Mouse (Mus musculus): ENCODE results near the gene Lst1. TPM values are rescaled to one million over a fixed set of nuclear protein-coding genes. Genes with fewer than 3 reads are reported as not detected.
A peak's percentile ranks its signal among the peaks of the same experiment; 100 is the strongest.

The Lst1 gene
- polyA plus RNA-seq, 1 experiment from 2014 or later: 9.5 TPM

- 58% methylated on average over 7 of the region's 7 CpGs for WGBS
- peaks cover 85% of the 10 kb centered on the region for H3K27me3 ChIP-seq (ENCODE audit: control insufficient read depth, insufficient read depth, low read length)
- H3K4me2 ChIP-seq (ENCODE audit: low read length): no peak overlapping the region
- H3K9me3 ChIP-seq (ENCODE audit: control insufficient read depth, low read length): no peaks in the 10 kb centered on the region
- no peak overlapping the region for H3K27ac ChIP-seq (replicated peaks in 1 of 2; ENCODE audit: control insufficient read depth in 1 of 2, insufficient read depth in 1 of 2, low read depth in 2 of 2, low read length in 2 of 2)
- peaks cover 5 to 11% of the 10 kb centered on the region in 2 experiments; a peak in 3 of 4 replicates for H3K4me1 ChIP-seq (ENCODE audit: control insufficient read depth in 2 of 2, insufficient read depth in 2 of 2, low read length in 2 of 2)
- ATAC-seq (ENCODE audit: insufficient number of reproducible peaks, insufficient read depth, low FRiP score, low read depth): no peak
- no peaks in the 10 kb centered on the region for H3K36me3 ChIP-seq (ENCODE audit: control insufficient read depth, insufficient read depth, low read length)
- H3K4me3 ChIP-seq (ENCODE audit: control insufficient read depth in 1 of 2, insufficient read depth in 1 of 2, low read depth in 1 of 2, low read length in 2 of 2): no peak overlapping the region
- H3K9ac ChIP-seq (ENCODE audit: low read length): no peak overlapping the region
Observed at GRCm38 (mm10) chr17:35198029-35198428, 9.8 kb upstream of the Lst1 start.

GRCm38 (mm10) chr17:35197126-35197525 is 8.9 kb upstream of the Lst1 start:
- H3K9ac ChIP-seq (ENCODE audit: low read length): no peak overlapping the region
- no peak overlapping the region for H3K4me2 ChIP-seq (ENCODE audit: low read length)
- peaks cover 76% of the 10 kb centered on the region for H3K27me3 ChIP-seq (ENCODE audit: control insufficient read depth, insufficient read depth, low read length)
- no peaks in the 10 kb centered on the region for H3K9me3 ChIP-seq (ENCODE audit: control insufficient read depth, low read length)
- no peak for ATAC-seq (ENCODE audit: insufficient number of reproducible peaks, insufficient read depth, low FRiP score, low read depth)
- 36% methylated on average over 6 of the region's 6 CpGs for WGBS
- no peaks in the 10 kb centered on the region for H3K36me3 ChIP-seq (ENCODE audit: control insufficient read depth, insufficient read depth, low read length)
- H3K27ac ChIP-seq (replicated peaks in 1 of 2; ENCODE audit: control insufficient read depth in 1 of 2, insufficient read depth in 1 of 2, low read depth in 2 of 2, low read length in 2 of 2): no peak overlapping the region
- H3K4me3 ChIP-seq (ENCODE audit: control insufficient read depth in 1 of 2, insufficient read depth in 1 of 2, low read depth in 1 of 2, low read length in 2 of 2): no peak overlapping the region
- H3K4me1 ChIP-seq (ENCODE audit: control insufficient read depth in 2 of 2, insufficient read depth in 2 of 2, low read length in 2 of 2): peaks cover 5 to 11% of the 10 kb centered on the region in 2 experiments; a peak in 3 of 4 replicates

- Histone ChIP-seq H3K4me2 (ENCODE audit: low read length) (peak overlapping the region; percentile 84), H3K27ac (replicated peaks in 1 of 2; ENCODE audit: control insufficient read depth in 1 of 2, insufficient read depth in 1 of 2, low read depth in 2 of 2, low read length in 2 of 2) (no peak overlapping the region), H3K27me3 (ENCODE audit: control insufficient read depth, insufficient read depth, low read length) (peaks cover 69% of the 10 kb centered on the region), H3K36me3 (ENCODE audit: control insufficient read depth, insufficient read depth, low read length) (no peaks in the 10 kb centered on the region), H3K4me3 (ENCODE audit: control insufficient read depth in 1 of 2, insufficient read depth in 1 of 2, low read depth in 1 of 2, low read length in 2 of 2) (peak overlapping the region; percentile 35 to 45), H3K9me3 (ENCODE audit: control insufficient read depth, low read length) (no peaks in the 10 kb centered on the region), H3K4me1 (ENCODE audit: control insufficient read depth in 2 of 2, insufficient read depth in 2 of 2, low read length in 2 of 2) (peaks cover 5 to 11% of the 10 kb centered on the region in 2 experiments; a peak in 3 of 4 replicates), H3K9ac (ENCODE audit: low read length) (peak overlapping the region; percentile 65; the same call in 1 of the 2 replicates)
- ATAC-seq (ENCODE audit: insufficient number of reproducible peaks, insufficient read depth, low FRiP score, low read depth): no peak
- WGBS: 22% methylated on average over 9 of the region's 9 CpGs
Observed at GRCm38 (mm10) chr17:35196321-35196641, 8.0 kb upstream of the Lst1 start.

GRCm38 (mm10) chr17:35195631-35196320 is 7.5 kb upstream of the Lst1 start:
- no peaks in the 10 kb centered on the region for H3K9me3 ChIP-seq (ENCODE audit: control insufficient read depth, low read length)
- no peaks in the 10 kb centered on the region for H3K36me3 ChIP-seq (ENCODE audit: control insufficient read depth, insufficient read depth, low read length)
- H3K9ac ChIP-seq (ENCODE audit: low read length): peak overlapping the region; percentile 65
- 2% methylated on average over 66 of the region's 66 CpGs for WGBS
- H3K27me3 ChIP-seq (ENCODE audit: control insufficient read depth, insufficient read depth, low read length): peaks cover 64% of the 10 kb centered on the region
- peak overlapping the region; percentile 84 for H3K4me2 ChIP-seq (ENCODE audit: low read length)
- H3K4me3 ChIP-seq (ENCODE audit: control insufficient read depth in 1 of 2, insufficient read depth in 1 of 2, low read depth in 1 of 2, low read length in 2 of 2): peak overlapping the region; percentile 35 to 45
- peaks cover 5 to 11% of the 10 kb centered on the region in 2 experiments; a peak in 3 of 4 replicates for H3K4me1 ChIP-seq (ENCODE audit: control insufficient read depth in 2 of 2, insufficient read depth in 2 of 2, low read length in 2 of 2)
- ATAC-seq (ENCODE audit: insufficient number of reproducible peaks, insufficient read depth, low FRiP score, low read depth): peak; percentile 41; the same call in 1 of the 2 replicates
- no peak overlapping the region for H3K27ac ChIP-seq (replicated peaks in 1 of 2; ENCODE audit: control insufficient read depth in 1 of 2, insufficient read depth in 1 of 2, low read depth in 2 of 2, low read length in 2 of 2)

GRCm38 (mm10) chr17:35194844-35195630 is 6.8 kb upstream of the Lst1 start:
- 28% methylated on average over 19 of the region's 19 CpGs for WGBS
- H3K36me3 ChIP-seq (ENCODE audit: control insufficient read depth, insufficient read depth, low read length): no peaks in the 10 kb centered on the region
- no peak for ATAC-seq (ENCODE audit: insufficient number of reproducible peaks, insufficient read depth, low FRiP score, low read depth)
- H3K27me3 ChIP-seq (ENCODE audit: control insufficient read depth, insufficient read depth, low read length): peaks cover 57% of the 10 kb centered on the region
- H3K9me3 ChIP-seq (ENCODE audit: control insufficient read depth, low read length): no peaks in the 10 kb centered on the region
- H3K9ac ChIP-seq (ENCODE audit: low read length): peak overlapping the region; percentile 65
- no peak overlapping the region for H3K27ac ChIP-seq (replicated peaks in 1 of 2; ENCODE audit: control insufficient read depth in 1 of 2, insufficient read depth in 1 of 2, low read depth in 2 of 2, low read length in 2 of 2)
- peak overlapping the region; percentile 84 for H3K4me2 ChIP-seq (ENCODE audit: low read length)
- H3K4me3 ChIP-seq (ENCODE audit: control insufficient read depth in 1 of 2, insufficient read depth in 1 of 2, low read depth in 1 of 2, low read length in 2 of 2): peak overlapping the region; percentile 35 to 45
- peaks cover 5 to 11% of the 10 kb centered on the region in 2 experiments; a peak in 3 of 4 replicates for H3K4me1 ChIP-seq (ENCODE audit: control insufficient read depth in 2 of 2, insufficient read depth in 2 of 2, low read length in 2 of 2)

- 51% methylated on average over 28 of the region's 28 CpGs for WGBS
- Histone ChIP-seq H3K27me3 (ENCODE audit: control insufficient read depth, insufficient read depth, low read length) (peaks cover 49% of the 10 kb centered on the region), H3K9ac (ENCODE audit: low read length) (no peak within 1 kb of the TSS; the same call in 1 of the 2 replicates), H3K9me3 (ENCODE audit: control insufficient read depth, low read length) (no peaks in the 10 kb centered on the region), H3K4me1 (ENCODE audit: control insufficient read depth in 2 of 2, insufficient read depth in 2 of 2, low read length in 2 of 2) (peaks cover 5 to 11% of the 10 kb centered on the region in 2 experiments; a peak in 3 of 4 replicates), H3K4me2 (ENCODE audit: low read length) (peak within 1 kb of the TSS; percentile 84), H3K4me3 (ENCODE audit: control insufficient read depth in 1 of 2, insufficient read depth in 1 of 2, low read depth in 1 of 2, low read length in 2 of 2) (peak within 1 kb of the TSS in 1 of 2 experiments; percentile 45; a peak in 2 of 4 replicates), H3K36me3 (ENCODE audit: control insufficient read depth, insufficient read depth, low read length) (no peaks in the 10 kb centered on the region), H3K27ac (replicated peaks in 1 of 2; ENCODE audit: control insufficient read depth in 1 of 2, insufficient read depth in 1 of 2, low read depth in 2 of 2, low read length in 2 of 2) (no peak within 1 kb of the TSS)
- no peak for ATAC-seq (ENCODE audit: insufficient number of reproducible peaks, insufficient read depth, low FRiP score, low read depth)
Observed at GRCm38 (mm10) chr17:35193881-35194843, 5.9 kb upstream of the Lst1 start, which contains the start of gene Ltb. Gene Ltb (plus strand): TSS chr17:35194439.

- Histone ChIP-seq H3K9ac (ENCODE audit: low read length) (no peak overlapping the region), H3K9me3 (ENCODE audit: control insufficient read depth, low read length) (no peaks in the 10 kb centered on the region), H3K27me3 (ENCODE audit: control insufficient read depth, insufficient read depth, low read length) (peaks cover 39% of the 10 kb centered on the region), H3K4me1 (ENCODE audit: control insufficient read depth in 2 of 2, insufficient read depth in 2 of 2, low read length in 2 of 2) (peaks cover 5 to 11% of the 10 kb centered on the region in 2 experiments; a peak in 3 of 4 replicates), H3K36me3 (ENCODE audit: control insufficient read depth, insufficient read depth, low read length) (no peaks in the 10 kb centered on the region), H3K4me3 (ENCODE audit: control insufficient read depth in 1 of 2, insufficient read depth in 1 of 2, low read depth in 1 of 2, low read length in 2 of 2) (no peak overlapping the region), H3K4me2 (ENCODE audit: low read length) (no peak overlapping the region), H3K27ac (replicated peaks in 1 of 2; ENCODE audit: control insufficient read depth in 1 of 2, insufficient read depth in 1 of 2, low read depth in 2 of 2, low read length in 2 of 2) (no peak overlapping the region)
- no peak for ATAC-seq (ENCODE audit: insufficient number of reproducible peaks, insufficient read depth, low FRiP score, low read depth)
- 75% methylated on average over 5 of the region's 5 CpGs for WGBS
Observed at GRCm38 (mm10) chr17:35192924-35193323, 4.7 kb upstream of the Lst1 start.
